Mouse (Mus musculus) T-helper 2 cell (primary cell): Measurements from ENCODE around the gene Prr22.

Source experiments
- in situ Hi-C: fragments of 300-600 bp; cut with MboI, MseI; formaldehyde crosslinking; loops from one replicate; pipeline ENCODE4 v1.15.1; 2025; ENCODE audit warnings: high pct_unique_total_duplicates

The Prr22 gene

GRCm38 (mm10) chr17:56769950-56770349, at the start of gene Prr22:
Gene Prr22, plus strand, starts transcription at chr17:56770250.
- in situ Hi-C loops, result no loop called here

- in situ Hi-C loops, result no loop called here
Measured at GRCm38 (mm10) chr17:56722441-56722840, 47.6 kb upstream of the Prr22 start.

- in situ Hi-C loops, result no loop called here
Measured at GRCm38 (mm10) chr17:56723419-56724161, 46.5 kb upstream of the Prr22 start.

GRCm38 (mm10) chr17:56727029-56727649, 42.9 kb upstream of the Prr22 start:
- in situ Hi-C loops, result no loop called here

- in situ Hi-C loops, result no loop called here
Measured at GRCm38 (mm10) chr17:56727659-56728058, 42.4 kb upstream of the Prr22 start.

- in situ Hi-C loops, result no loop called here
Measured at GRCm38 (mm10) chr17:56728117-56728516, 41.9 kb upstream of the Prr22 start.

GRCm38 (mm10) chr17:56729151-56729550, 40.9 kb upstream of the Prr22 start:
- in situ Hi-C loops, result no loop called here

GRCm38 (mm10) chr17:56729656-56730055, 40.4 kb upstream of the Prr22 start:
- in situ Hi-C loops, result no loop called here

- in situ Hi-C loops, result no loop called here
Measured at GRCm38 (mm10) chr17:56736534-56736933, 33.5 kb upstream of the Prr22 start.

GRCm38 (mm10) chr17:56738221-56738620, 31.8 kb upstream of the Prr22 start:
- in situ Hi-C loops, result no loop called here

GRCm38 (mm10) chr17:56740118-56740787, 29.8 kb upstream of the Prr22 start:
- in situ Hi-C loops, result no loop called here

GRCm38 (mm10) chr17:56740788-56741160, 29.3 kb upstream of the Prr22 start:
- in situ Hi-C loops, result no loop called here

- in situ Hi-C loops, result no loop called here
Measured at GRCm38 (mm10) chr17:56744173-56744572, 25.9 kb upstream of the Prr22 start.

- in situ Hi-C loops, result no loop called here
Measured at GRCm38 (mm10) chr17:56751404-56752072, 18.5 kb upstream of the Prr22 start.

- in situ Hi-C loops, result no loop called here
Measured at GRCm38 (mm10) chr17:56753452-56753851, 16.6 kb upstream of the Prr22 start.

GRCm38 (mm10) chr17:56754271-56755185, 15.5 kb upstream of the Prr22 start:
- in situ Hi-C loops, result no loop called here

- in situ Hi-C loops, result no loop called here
Measured at GRCm38 (mm10) chr17:56756703-56757399, 13.2 kb upstream of the Prr22 start.

- in situ Hi-C loops, result no loop called here
Measured at GRCm38 (mm10) chr17:56757416-56758123, 12.5 kb upstream of the Prr22 start, which contains the start of gene Nrtn. Gene Nrtn, minus strand, starts transcription at chr17:56757530.

GRCm38 (mm10) chr17:56758132-56758531, 11.9 kb upstream of the Prr22 start:
- in situ Hi-C loops, result no loop called here

GRCm38 (mm10) chr17:56759261-56759660, 10.8 kb upstream of the Prr22 start:
- in situ Hi-C loops, result no loop called here
